24 mouse cellular contexts compared by ENCODE assay signal in the genomic region with DNA sequence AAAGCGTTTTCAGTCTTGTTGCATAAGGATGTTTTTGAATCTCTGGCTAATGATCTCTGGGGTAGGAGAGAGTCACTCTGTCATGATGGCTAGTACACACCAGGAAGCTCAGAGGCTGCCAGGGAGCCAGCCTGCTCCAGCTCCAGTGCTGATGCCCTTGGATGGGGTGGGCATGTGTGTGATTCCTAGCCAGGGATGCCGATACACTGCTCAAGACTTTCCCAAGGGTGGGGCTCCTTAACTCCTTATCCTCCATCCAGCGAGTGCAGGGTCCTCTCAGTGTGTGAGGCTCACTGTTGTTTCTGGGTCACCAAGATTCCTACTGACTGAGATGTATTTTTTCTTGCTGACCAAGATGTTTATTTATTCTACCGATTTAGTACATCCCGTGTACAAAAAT.
"Had no signal": no experiment of that assay in that cellular context is flagged by ENCODE, and none has a peak within 500 bp of the region (broad histone marks: within the 10 kb centered on the region; RNA-seq: fewer than 3 reads in every experiment).

No protein-coding gene starts in this region.

- H3K36me3 ChIP-seq: heart, embryonic 10.5 days; heart, embryonic 12.5 days; hindbrain, embryonic 10.5 days; hindbrain, embryonic 12.5 days; intestine, embryonic 15.5 days; kidney, embryonic 15.5 days; limb, embryonic 13.5 days; limb, embryonic 15.5 days; liver, embryonic 12.5 days had no signal

- H3K4me1 ChIP-seq: heart, embryonic 10.5 days; heart, embryonic 12.5 days; intestine, embryonic 15.5 days; limb, embryonic 15.5 days; liver, embryonic 12.5 days had no signal

- H3K27ac ChIP-seq: gastrocnemius, adult 2 months; heart, embryonic 10.5 days; hindbrain, embryonic 10.5 days; hindbrain, embryonic 12.5 days; intestine, embryonic 15.5 days; kidney, embryonic 15.5 days; layer of hippocampus, adult 2 months; left cerebral cortex, adult 2 months; limb, embryonic 13.5 days; limb, embryonic 15.5 days; liver, embryonic 12.5 days; liver, embryonic 14.5 days had no signal

- ATAC-seq: inflammation-experienced regulatory T-cells, adult 6 months; intestine, embryonic 15.5 days; intestine, postnatal 0 days; liver, embryonic 12.5 days had no signal

- H3K9me3 ChIP-seq: heart, embryonic 10.5 days; heart, embryonic 12.5 days; hindbrain, embryonic 10.5 days; hindbrain, embryonic 12.5 days; intestine, embryonic 15.5 days; kidney, embryonic 15.5 days; limb, embryonic 13.5 days; limb, embryonic 15.5 days; liver, embryonic 12.5 days had no signal

- H3K4me3 ChIP-seq: gastrocnemius, adult 2 months; heart, embryonic 10.5 days; heart, embryonic 12.5 days; hindbrain, embryonic 10.5 days; hindbrain, embryonic 12.5 days; intestine, embryonic 15.5 days; kidney, embryonic 15.5 days; layer of hippocampus, adult 2 months; left cerebral cortex, adult 2 months; limb, embryonic 13.5 days; limb, embryonic 15.5 days; liver, embryonic 12.5 days had no signal

- H3K9ac ChIP-seq: heart, embryonic 12.5 days; hindbrain, embryonic 12.5 days; intestine, embryonic 15.5 days; kidney, embryonic 15.5 days; limb, embryonic 13.5 days; limb, embryonic 15.5 days; liver, embryonic 12.5 days; liver, embryonic 14.5 days had no signal

- H3K27me3 ChIP-seq: heart, embryonic 12.5 days; hindbrain, embryonic 12.5 days; intestine, embryonic 15.5 days; kidney, embryonic 15.5 days; limb, embryonic 13.5 days; limb, embryonic 15.5 days; liver, embryonic 12.5 days had no signal

- H3K4me2 ChIP-seq: heart, embryonic 12.5 days; hindbrain, embryonic 12.5 days; intestine, embryonic 15.5 days; kidney, embryonic 15.5 days; limb, embryonic 13.5 days; limb, embryonic 15.5 days; liver, embryonic 12.5 days had no signal

- DNase-seq: gastrocnemius, adult 2 months; gastrocnemius, postnatal 10 days; gastrocnemius, postnatal 25 days; heart, postnatal 10 days; heart, postnatal 4 days; kidney, adult 2 months; kidney, adult 9 months; kidney, postnatal 10 days; kidney, postnatal 25 days; left cerebral cortex, postnatal 4 days had no signal
